7 mouse cellular contexts compared by ENCODE assay signal in the genomic region with DNA sequence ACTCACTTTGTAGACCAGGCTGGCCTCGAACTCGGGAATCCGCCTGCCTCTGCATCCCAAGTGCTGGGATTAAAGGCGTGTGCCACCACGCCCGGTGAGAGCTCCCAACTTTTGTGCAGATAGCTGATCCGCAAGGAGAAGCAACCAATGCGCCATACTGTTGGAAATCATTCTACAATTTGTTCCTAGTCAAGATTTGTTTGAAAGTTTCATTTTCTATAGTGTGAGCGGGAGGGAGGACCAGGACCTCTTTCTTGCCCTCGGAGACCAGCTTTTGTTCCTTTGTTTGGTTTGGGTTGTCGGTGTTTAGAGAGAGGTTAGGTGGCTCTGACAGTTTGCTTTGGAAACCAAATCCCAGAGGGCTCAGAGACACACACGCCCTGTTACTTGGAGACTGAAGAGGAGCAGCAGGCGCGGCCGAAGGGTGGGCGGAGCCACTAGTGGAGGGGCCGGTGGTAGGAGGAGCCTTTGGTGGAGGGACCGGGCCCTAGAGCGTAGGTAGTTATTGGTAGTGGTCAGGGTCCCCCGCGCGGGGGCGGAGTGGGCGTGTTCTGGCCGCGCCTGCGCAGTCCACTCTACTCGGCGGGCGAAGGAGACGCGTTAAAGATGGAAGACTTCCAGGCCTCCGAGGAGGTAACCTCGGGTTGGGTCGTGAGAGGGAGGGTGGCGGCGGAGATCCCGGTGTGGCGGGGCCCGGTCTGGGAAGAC. TPM values are rescaled to one million over a fixed set of nuclear protein-coding genes. Genes with fewer than 3 reads are reported as not detected.
A peak's percentile ranks its signal among the peaks of the same experiment; 100 is the strongest.
DNase-seq lines count a peak whose midpoint lies in the region; ATAC-seq lines count a peak whose summit lies in the region.
"Not testable (repeated sequence)": the region's sequence is repeated elsewhere in the genome, so short reads cannot be mapped to it uniquely, and the experiment has no call there.

A gene (plus strand): TSS at position 468 of the 708 bp plus-strand sequence.

- peak; percentile 84 for ATAC-seq in inflammation-experienced regulatory T-cells, adult 6 months

- DNase-seq in adipocyte (ENCODE audit: low spot score): peak; percentile 82
- peak; percentile 90 for DNase-seq in embryo, embryonic 10 days (ENCODE audit: low spot score)
- peak; percentile 65 for DNase-seq in gastrocnemius, postnatal 10 days
- DNase-seq in left cerebral cortex, postnatal 25 days (ENCODE audit: low spot score in 2 of 2): peak in 1 of 2 experiments; percentile 55
- DNase-seq in mesoderm, embryonic 11.5 days (ENCODE audit: low read depth, low spot score): peak; percentile 82
- DNase-seq in right cerebral cortex, postnatal 4 days: peak; percentile 50

- intact Hi-C loops in left cerebral cortex, postnatal 25 days (cut with DNase I): not testable (repeated sequence)

RNA-seq across cellular contexts. Expression of the gene that starts here (rescaled TPM):
- 1 to 10 TPM; 3.9 to 5.3 TPM for total RNA-seq in gastrocnemius, postnatal 10 days (2021)
- 10 to 100 TPM; 20.9 to 51.8 (median 47.6) TPM for polyA plus RNA-seq in inflammation-experienced regulatory T-cells, adult 6 months (2017; shearing (Covaris generic))
- 10 to 100 TPM; 20.5 TPM for total RNA-seq in left cerebral cortex, postnatal 25 days (2021)
